Mouse (Mus musculus) cerebellum, postnatal 14 days (tissue): ENCODE measurements around the gene Rapgef4.

Source experiments
- DNase-seq, 2 experiments: peaks; one replicate each; pipeline ENCODE4 v3.0.0; 2021; ENCODE audit warnings: mixed read lengths in 2 of 2

Gene Rapgef4

DNA sequence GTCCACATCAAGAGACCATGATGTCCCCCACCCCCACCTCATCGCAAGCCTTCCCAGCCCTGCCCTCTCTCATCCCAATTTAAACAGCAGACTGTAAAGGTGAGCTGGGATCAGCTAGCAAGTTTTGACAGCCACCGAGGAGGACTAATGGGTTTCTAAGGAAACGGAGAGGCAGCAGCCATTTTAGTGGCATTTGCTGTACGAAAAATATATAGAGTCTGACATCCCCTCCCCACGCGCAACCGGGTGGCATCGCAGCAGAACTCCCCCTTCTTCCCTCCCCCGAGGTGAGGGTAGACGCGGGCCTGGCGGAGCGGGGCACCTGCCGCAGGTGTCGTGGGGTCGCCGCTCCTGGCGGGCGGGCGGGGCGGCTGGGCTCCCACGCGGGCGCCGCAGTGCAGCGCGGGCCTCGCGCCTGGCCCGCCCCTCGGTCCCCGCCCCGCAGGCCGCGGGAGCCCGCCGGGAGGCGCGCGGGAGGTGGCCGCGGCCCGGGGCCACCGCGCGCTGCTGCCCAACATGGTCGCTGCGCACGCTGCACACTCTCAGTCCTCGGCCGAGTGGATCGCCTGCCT is at the start of gene Rapgef4:
Gene Rapgef4, plus strand, starts transcription at position 470 of the 572 bp plus-strand sequence.
- peak; percentile 55 to 61 for DNase-seq

DNA sequence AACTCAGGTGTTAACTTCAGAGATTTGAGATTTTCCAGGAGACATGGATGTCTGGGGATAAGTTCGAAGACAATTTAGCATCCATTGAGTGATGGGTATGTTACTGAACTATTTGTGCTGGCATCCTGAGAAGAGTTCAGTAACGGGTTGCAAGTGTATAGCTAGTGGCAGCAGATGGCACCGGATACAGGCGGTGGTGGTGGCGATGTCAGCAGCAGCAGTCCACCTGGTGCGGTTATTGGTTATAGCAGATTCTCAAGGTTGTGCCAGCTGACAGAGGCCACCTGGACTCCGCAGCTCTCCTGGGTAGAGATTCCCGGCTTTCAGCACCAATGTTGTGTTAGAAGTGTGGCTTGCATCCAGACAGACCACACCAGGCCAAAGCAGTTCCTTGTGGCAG is 47.0 kb upstream of the Rapgef4 start:
- no peak for DNase-seq

- DNase-seq: no peak
Measured at GRCm38 (mm10) chr2:71936711-71937110, 44.3 kb upstream of the Rapgef4 start.

GRCm38 (mm10) chr2:71937649-71938308 is 43.3 kb upstream of the Rapgef4 start:
- no peak for DNase-seq

GRCm38 (mm10) chr2:71938716-71939393 is 42.2 kb upstream of the Rapgef4 start:
- DNase-seq: no peak

- DNase-seq: no peak
Measured at GRCm38 (mm10) chr2:71941005-71941720, 39.9 kb upstream of the Rapgef4 start.

DNA sequence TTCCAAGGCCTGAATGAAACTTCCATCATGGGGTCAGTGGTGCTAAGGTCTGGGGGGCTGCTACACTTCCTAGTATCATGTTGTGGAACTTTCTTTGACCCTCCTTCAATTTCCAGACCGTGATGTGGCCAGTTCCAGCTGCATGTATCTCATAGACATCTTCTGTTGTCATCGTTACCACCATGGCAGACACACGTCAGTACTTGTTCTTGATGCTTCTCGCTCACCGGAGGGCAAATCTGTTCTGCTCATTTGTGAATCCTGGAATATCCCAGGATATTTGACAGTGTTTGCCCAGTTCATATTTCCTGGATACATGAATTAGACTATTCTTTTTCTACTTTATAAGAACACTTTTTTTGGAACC is 39.3 kb upstream of the Rapgef4 start:
- no peak for DNase-seq

DNA sequence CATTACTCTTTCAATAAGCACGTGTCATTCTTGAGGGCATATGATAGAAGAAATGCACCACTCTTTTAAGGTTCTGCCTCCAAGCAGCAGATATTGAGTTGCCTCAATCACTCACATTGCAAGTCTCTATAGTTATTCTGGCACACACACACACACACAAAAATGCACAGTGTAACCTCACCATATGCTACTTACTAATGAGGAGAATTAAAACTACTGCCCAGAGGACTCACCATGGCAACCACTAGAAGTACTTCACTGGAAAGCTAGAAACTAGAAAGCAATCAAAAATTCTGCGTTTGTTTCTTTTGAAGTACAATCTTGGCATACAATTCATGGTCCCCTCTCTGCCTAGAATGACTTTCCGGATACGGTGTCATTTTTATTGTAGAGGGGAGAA is 29.8 kb upstream of the Rapgef4 start:
- no peak for DNase-seq

GRCm38 (mm10) chr2:71955637-71956036 is 25.4 kb upstream of the Rapgef4 start:
- peak; percentile 81 to 82 for DNase-seq

DNA sequence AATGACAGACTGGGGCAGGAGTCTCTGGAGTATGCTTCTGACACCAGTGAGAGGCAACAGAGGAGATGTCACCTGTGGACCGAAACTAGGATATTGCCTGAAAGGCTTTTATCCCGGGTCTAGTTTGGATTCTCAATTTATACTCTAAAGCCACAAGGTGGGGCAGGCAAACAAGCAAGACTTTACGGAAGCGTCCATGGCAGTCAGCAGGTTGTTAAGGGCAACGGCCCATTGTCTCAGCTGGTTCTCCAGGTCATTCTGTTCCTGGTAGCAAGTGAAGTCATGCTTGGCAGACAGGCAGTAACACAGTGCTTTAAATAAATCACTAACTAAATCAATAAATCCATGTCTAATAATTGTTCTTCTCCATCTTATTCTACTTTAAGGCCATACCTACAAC is 24.6 kb upstream of the Rapgef4 start:
- peak; percentile 49 to 57 for DNase-seq

GRCm38 (mm10) chr2:71957951-71958350 is 23.1 kb upstream of the Rapgef4 start:
- no peak for DNase-seq

- DNase-seq: peak; percentile 70 to 74
Measured at GRCm38 (mm10) chr2:71958393-71958792, 22.6 kb upstream of the Rapgef4 start.

- no peak for DNase-seq
Measured at GRCm38 (mm10) chr2:71964216-71964615, 16.8 kb upstream of the Rapgef4 start.

DNA sequence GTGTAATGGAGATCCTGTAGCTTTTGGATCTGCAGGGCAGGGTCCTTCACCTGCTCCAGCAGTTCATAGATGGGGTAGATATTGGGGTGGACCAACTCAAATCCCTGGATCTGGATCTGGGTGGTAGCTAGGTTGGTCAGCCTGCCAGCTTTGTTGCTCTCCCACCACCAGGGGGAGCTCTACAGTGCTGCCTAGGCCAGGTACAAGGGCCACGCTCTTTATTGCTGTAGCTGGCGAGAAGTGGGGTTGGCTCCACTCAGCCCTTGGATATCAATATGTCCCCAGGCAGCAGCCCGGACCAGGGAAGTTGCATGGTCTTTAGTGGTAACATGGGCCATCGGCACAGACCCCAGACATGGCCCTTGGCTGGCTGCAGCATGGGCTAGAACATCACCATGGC is 15.6 kb upstream of the Rapgef4 start:
- DNase-seq: peak in 1 of 2 experiments; percentile 57

DNA sequence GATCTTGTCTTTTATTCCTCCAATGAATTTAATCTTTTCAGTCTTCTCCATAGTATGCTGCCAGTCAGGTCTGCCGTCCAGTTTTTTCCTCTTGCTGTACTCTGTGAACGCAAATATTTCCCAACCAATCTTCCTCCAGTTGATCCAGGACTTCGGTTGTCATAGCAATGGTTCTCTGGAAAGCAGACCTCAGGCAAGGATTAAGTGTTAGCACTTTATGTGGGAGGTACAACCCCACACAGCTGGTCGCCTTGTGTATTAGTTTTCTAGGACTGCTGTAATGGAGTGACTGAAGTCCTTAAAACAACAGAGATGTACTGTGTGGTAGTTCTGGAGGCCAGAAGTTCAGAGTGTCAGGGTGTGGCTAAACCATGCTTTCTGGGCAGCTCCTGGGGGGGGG is 14.3 kb upstream of the Rapgef4 start:
- DNase-seq: no peak

DNA sequence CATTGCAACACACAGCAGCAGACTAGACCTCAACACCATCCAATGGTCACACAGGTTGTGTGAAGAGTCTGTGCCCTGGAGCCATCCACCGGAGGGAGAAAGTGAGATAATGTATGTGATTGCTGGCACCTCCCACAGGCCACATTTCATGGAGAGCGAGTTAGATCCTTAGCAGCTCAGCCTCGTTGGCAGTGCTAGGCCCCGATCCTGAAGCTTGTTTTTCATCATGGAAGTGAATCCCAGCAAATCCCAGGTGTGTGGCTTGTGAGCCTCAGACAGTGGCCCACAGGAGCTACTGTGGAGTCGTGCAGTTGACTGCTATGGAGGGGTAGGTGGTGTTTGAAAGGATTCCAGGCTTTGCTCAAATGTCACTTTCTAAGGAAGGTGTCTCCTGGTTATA is 13.2 kb upstream of the Rapgef4 start:
- DNase-seq: no peak

GRCm38 (mm10) chr2:71973646-71974045 is 7.4 kb upstream of the Rapgef4 start:
- peak; percentile 40 to 55 for DNase-seq

DNA sequence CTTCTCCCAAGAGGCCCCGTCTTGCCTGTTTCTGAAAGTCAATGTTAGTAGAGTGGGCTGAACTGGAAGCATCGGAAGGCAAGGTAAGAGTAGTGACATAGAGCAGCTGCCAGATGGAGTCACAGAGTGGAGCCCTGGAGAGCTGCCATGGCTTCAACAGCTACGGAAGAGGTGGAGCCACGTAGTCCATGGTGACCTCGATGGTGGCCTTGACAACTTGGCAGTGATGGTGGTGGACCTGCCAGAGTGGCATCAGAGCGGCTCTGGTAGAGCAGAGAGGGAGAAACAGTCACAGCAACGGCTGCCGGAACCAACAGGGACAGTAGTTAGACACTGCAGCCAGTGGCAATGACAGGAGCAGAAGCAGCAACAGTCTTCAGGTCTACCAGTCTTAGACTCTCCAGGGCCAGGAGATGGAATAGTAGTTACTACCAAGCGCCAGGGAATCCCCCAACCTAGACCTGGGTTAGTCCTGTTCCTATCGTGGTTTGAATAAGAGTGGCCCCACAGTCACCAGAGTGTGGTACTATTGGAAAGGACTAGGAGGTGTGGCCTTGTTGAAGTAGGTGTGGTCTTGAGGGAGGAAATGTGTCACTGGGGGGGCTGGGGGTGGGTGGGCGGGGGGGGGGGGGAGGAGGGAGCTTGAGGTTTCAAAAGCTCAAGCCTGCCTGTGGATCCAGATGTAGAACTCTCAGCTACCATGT is 6.7 kb upstream of the Rapgef4 start:
- peak; percentile 95 to 96 for DNase-seq

GRCm38 (mm10) chr2:71979981-71980380 is 1.1 kb upstream of the Rapgef4 start:
- DNase-seq: no peak

GRCm38 (mm10) chr2:71981343-71981851 is 357 bp downstream of the Rapgef4 start:
- peak; percentile 71 for DNase-seq

GRCm38 (mm10) chr2:71981896-71982295 is 856 bp downstream of the Rapgef4 start:
- DNase-seq: no peak

GRCm38 (mm10) chr2:71982868-71983597 is 2.0 kb downstream of the Rapgef4 start:
- peak; percentile 58 to 63 for DNase-seq
